Mouse (Mus musculus) spleen, postnatal 4 days (tissue): ENCODE measurements around the gene Brdt.

ENCODE experiments used
- DNase-seq, 2 experiments: peaks; one replicate each; pipeline ENCODE4 v3.0.0; 2022; ENCODE audit warnings: low spot score in 2 of 2

Brdt gene

DNA sequence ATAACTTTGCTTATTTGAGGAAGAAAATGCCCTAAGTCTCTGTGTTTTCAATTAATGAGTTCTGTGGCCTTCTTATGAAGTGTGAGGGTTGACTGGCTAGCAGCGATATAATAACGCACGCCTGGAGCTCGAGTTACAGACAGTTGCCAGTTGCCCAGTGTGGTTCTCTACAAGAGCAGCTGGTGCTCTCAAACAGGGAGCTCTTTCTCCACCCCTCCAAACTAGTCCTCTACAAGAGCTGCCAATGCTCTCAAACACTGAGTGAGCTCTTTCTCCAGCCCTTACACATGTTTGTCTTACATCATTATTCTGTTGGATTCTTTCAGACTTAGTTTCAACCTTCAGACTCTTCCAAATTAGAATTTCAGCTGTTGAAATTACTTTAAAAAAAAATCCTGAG, 80.4 kb downstream of the Brdt start:
- no peak for DNase-seq

DNA sequence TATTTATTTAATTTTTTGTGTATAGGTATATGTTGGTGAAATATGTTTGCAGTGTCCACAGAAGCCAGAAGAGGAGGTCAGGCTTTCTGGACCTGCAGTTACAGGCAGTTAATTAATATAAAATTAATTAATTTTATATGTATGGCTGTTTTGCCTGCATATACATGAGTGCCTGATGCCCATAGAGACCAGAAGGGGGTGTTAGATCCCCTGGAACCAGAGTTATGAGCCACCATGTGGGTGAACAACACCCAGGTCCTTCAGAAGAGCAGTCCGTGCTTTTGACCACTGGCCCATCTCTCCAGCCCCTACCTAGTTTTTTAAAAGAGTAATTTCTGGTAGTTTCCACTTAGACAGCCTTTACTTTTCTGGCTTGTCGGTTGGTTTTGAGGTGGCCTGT, 81.3 kb downstream of the Brdt start:
- no peak for DNase-seq

- DNase-seq, result no peak
These were observed 84.1 kb downstream of the Brdt start for GRCm38 (mm10) chr5:107415098-107415497.

GRCm38 (mm10) chr5:107421676-107422075, 90.7 kb downstream of the Brdt start:
- no peak for DNase-seq

GRCm38 (mm10) chr5:107431249-107431648, 100.3 kb downstream of the Brdt start, which contains the start of gene Lpcat2b:
Lpcat2b (plus strand) TSS chr5:107431549.
- no peak for DNase-seq

DNA sequence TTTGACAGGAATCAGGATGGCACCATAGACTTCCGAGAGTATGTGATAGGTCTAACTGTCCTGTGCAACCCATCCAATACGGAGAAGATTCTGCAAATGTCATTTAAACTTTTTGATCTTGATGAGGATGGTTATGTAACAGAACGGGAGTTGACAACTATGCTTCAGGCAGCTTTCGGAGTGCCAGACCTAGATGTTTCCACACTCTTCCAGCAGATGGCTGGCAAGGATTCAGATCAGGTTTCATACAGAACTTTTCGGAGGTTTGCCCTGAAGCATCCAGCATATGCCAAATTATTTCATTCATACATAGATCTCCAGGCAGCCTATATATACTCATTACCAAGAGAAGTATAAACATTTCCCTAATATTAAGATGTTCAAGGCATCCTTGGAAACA, 103.0 kb downstream of the Brdt start:
- no peak for DNase-seq

DNA sequence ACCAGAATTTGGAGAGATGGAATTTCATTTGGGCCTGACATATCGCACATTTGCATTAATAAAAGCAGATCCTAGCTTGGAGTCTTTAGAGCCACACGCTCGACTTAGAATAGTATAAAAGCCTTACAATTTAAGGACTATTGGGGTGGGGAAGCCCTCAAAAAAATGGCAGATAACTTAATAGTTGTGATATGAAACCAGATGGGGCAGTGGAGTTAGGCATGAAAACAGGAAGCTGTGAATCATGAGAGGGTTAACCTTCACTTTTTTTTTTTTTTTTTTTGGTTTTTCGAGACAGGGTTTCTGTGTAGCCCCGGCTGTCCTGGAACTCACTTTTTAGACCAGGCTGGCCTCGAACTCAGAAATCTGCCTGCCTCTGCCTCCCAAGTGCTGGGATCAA, 105.2 kb downstream of the Brdt start:
- DNase-seq, result no peak
